Mouse (Mus musculus): ENCODE measurements around the gene Steap3. TPM values are rescaled to one million over a fixed set of nuclear protein-coding genes. Genes with fewer than 3 reads are reported as not detected.

Gene Steap3
- polyA plus RNA-seq, 1 experiment from 2014 or later: 1.3 TPM

DNA sequence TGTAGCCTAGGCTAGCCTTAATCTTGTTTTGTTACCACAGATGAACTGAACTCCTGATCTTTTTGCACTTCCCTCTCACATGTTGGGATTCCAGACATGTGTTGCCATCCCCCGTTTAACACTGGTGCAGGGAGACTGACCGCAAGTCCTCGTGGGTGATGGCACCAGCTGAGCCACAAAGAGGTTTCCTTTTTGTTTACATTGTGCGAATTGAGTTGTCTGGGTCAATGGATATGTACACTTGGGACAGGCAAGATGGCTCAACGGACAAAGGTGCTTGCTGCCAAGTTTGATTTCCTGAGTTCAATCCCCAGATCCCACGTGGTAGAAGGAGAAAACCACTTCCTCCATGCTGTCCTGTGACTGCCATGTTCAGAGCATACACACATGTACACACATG is 80.2 kb downstream of the Steap3 start:
- Histone ChIP-seq H3K27ac (no peak overlapping the region), H3K4me3 (no peak overlapping the region), H3K9me3 (replicated peaks) (no peaks in the 10 kb centered on the region), H3K27me3 (no peaks in the 10 kb centered on the region), H3K4me1 (peaks cover 6% of the 10 kb centered on the region), H3K9ac (no peak overlapping the region), H3K4me2 (no peak overlapping the region), H3K36me3 (ENCODE audit: poor library complexity, severe bottlenecking) (no peaks in the 10 kb centered on the region)
- no peak for ATAC-seq
- whole genome bisulfite sequencing: 79% methylated on average over 6 of the region's 6 CpGs

DNA sequence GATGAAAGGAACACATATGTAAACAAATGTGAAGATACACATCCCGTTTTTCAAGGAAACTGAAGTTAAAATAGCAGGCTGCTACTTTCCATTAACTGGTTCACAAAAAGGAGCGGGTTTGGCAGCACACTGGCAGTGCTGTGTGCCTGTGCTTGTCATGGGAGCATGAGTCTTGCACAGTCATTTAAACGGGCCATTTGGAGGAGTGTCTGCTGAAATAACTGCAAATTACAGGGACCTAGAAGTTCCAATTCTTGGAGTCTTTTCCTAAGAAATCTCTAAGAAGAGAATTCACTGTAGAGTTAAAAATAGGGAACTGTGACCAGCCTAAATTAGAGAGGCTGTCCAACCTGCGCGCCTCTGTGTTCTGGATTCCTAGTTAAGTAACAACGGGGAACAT is 81.6 kb downstream of the Steap3 start:
- Histone ChIP-seq H3K27me3 (no peaks in the 10 kb centered on the region), H3K27ac (no peak overlapping the region), H3K4me3 (no peak overlapping the region), H3K4me2 (no peak overlapping the region), H3K9me3 (replicated peaks) (no peaks in the 10 kb centered on the region), H3K9ac (no peak overlapping the region), H3K4me1 (peaks cover 17% of the 10 kb centered on the region), H3K36me3 (ENCODE audit: poor library complexity, severe bottlenecking) (no peaks in the 10 kb centered on the region)
- ATAC-seq: no peak
- 89% methylated on average over 6 of the region's 6 CpGs for WGBS

DNA sequence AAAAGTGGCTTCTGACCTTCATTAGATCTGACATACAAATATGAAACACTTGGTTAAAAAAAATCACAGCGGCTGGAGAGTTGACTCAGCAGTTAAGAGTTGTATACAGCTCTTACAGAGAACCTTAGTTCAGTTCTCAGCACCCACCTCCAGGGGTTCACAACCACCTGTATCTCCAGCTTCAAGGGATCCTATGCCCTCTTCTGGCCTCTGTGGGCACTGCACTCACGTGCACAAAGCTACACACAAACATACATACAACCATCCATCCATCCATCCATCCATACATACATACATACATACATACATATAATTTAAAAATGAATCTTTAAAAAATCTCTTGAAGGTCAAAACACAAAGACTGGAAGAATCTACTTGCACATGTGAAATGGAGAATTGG is 82.2 kb downstream of the Steap3 start:
- no peaks in the 10 kb centered on the region for H3K9me3 ChIP-seq (replicated peaks)

DNA sequence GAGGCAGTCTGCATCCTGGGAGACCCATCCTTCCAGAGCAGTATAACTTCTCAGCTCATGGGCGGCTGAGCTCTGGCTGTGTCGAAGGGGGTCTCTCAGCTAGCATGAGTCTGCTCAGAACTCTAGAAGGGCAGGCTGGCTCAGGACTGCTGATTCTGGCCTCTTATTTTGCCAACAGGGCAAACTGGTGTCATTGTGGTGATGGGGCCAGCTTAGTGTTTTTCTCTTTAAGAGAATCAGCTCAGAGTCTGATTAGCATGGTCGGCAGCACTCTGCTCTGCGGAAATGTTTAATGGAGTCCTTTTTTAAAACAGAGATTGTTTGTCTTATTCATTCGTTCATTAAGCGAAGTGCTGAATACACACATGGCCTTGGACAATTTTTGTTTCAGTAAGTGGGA is 83.3 kb downstream of the Steap3 start:
- H3K4me2 ChIP-seq: no peak overlapping the region
- 64% methylated on average over 6 of the region's 6 CpGs for WGBS

More for the DNA sequence above, 82.2 kb downstream of the Steap3 start:
- Histone ChIP-seq H3K4me2 (no peak overlapping the region), H3K4me1 (peaks cover 17% of the 10 kb centered on the region), H3K36me3 (ENCODE audit: poor library complexity, severe bottlenecking) (no peaks in the 10 kb centered on the region), H3K27me3 (no peaks in the 10 kb centered on the region), H3K27ac (no peak overlapping the region), H3K4me3 (no peak overlapping the region), H3K9ac (no peak overlapping the region)
- no peak for ATAC-seq
- WGBS: 87% methylated on average over 2 of the region's 2 CpGs

DNA sequence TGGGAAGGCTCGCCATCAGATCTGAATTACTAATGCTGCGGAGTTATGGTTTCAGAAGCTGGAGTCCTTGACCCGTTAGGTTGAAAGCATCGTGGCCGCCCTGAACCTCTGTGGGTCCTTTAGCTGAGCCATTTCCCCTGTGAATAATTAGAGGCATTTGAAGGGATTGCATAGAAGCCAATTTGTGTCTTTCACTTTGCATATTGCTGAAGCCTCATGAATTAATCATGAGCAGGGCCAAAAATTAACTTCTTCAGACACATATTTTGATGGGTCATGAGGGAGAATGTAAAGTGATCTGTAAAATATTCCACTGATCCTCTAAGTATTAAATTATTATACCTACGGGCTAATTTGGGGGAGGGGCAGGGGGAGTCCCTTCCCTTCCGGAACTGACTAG is 85.4 kb downstream of the Steap3 start:
- no peaks in the 10 kb centered on the region for H3K9me3 ChIP-seq (replicated peaks)
- H3K4me1 ChIP-seq: peaks cover 17% of the 10 kb centered on the region
- WGBS: 18% methylated on average over 7 of the region's 7 CpGs
- H3K4me2 ChIP-seq: peak overlapping the region; percentile 28; the same call in 1 of the 2 replicates
- no peak overlapping the region for H3K9ac ChIP-seq
- peak; percentile 86 for ATAC-seq
- H3K36me3 ChIP-seq (ENCODE audit: poor library complexity, severe bottlenecking): no peaks in the 10 kb centered on the region
- no peak overlapping the region for H3K4me3 ChIP-seq
- no peak overlapping the region for H3K27ac ChIP-seq
- no peaks in the 10 kb centered on the region for H3K27me3 ChIP-seq

More for the DNA sequence above, 83.3 kb downstream of the Steap3 start:
- Histone ChIP-seq H3K9ac (no peak overlapping the region), H3K4me1 (peaks cover 17% of the 10 kb centered on the region), H3K36me3 (ENCODE audit: poor library complexity, severe bottlenecking) (no peaks in the 10 kb centered on the region), H3K4me3 (no peak overlapping the region), H3K27ac (no peak overlapping the region), H3K27me3 (no peaks in the 10 kb centered on the region), H3K9me3 (replicated peaks) (no peaks in the 10 kb centered on the region)
- ATAC-seq: no peak

DNA sequence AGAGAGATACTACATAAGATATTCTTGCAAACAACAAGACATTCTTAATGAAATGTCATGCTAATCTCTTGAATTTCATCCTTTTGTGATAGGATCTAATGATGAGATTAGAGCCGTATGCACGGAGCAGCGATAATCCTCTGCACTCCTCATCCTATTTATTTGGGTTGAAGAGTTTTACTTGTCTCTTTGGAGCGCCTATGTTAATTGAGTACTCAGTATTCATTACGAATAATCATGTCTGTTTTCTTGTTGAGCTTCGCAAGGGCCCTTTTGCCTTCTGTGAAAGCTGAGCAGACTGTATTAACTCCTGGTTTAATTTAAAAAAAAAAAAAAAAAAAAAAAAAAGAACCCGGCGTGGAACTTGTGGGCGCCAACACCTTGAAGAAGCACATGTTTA is 85.8 kb downstream of the Steap3 start:
- H3K27me3 ChIP-seq: no peaks in the 10 kb centered on the region
- H3K9me3 ChIP-seq (replicated peaks): no peaks in the 10 kb centered on the region
- no peak overlapping the region for H3K9ac ChIP-seq
- WGBS: 11% methylated on average over 9 of the region's 9 CpGs
- no peak overlapping the region for H3K27ac ChIP-seq
- no peak overlapping the region for H3K4me3 ChIP-seq
- peaks cover 17% of the 10 kb centered on the region for H3K4me1 ChIP-seq
- no peak; the same call in none of the 2 replicates for ATAC-seq
- H3K36me3 ChIP-seq (ENCODE audit: poor library complexity, severe bottlenecking): no peaks in the 10 kb centered on the region
- H3K4me2 ChIP-seq: peak overlapping the region; percentile 28; the same call in 1 of the 2 replicates

DNA sequence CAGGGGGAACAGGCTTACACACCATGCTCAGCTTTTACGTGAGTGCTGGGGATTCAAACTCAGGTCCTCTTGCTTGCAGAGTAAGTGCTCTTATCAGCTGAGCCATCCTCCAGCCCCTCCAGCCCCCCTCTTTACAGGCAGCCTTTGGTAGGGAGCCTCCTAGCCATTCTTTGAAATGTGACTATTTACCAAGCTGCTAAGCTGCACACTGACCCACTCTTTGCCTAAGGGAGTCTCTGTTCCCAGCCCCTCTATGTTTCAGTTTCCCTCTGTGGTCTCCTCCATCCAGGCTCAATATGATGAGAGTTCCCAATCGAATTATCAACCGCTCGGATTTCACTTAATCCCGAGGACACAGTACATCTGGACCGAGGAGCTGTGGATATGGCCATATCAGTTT is 86.3 kb downstream of the Steap3 start:
- Histone ChIP-seq H3K27me3 (no peaks in the 10 kb centered on the region), H3K4me1 (peaks cover 17% of the 10 kb centered on the region), H3K4me3 (no peak overlapping the region), H3K9ac (no peak overlapping the region), H3K36me3 (ENCODE audit: poor library complexity, severe bottlenecking) (no peaks in the 10 kb centered on the region), H3K27ac (0 out of 2 replicates have a peak overlapping the region, but pooled peaks have one; percentile 31), H3K9me3 (replicated peaks) (no peaks in the 10 kb centered on the region), H3K4me2 (peak overlapping the region; percentile 28; the same call in 1 of the 2 replicates)
- 33% methylated on average over 6 of the region's 6 CpGs for WGBS
- ATAC-seq: peak; percentile 26; the same call in 1 of the 2 replicates

DNA sequence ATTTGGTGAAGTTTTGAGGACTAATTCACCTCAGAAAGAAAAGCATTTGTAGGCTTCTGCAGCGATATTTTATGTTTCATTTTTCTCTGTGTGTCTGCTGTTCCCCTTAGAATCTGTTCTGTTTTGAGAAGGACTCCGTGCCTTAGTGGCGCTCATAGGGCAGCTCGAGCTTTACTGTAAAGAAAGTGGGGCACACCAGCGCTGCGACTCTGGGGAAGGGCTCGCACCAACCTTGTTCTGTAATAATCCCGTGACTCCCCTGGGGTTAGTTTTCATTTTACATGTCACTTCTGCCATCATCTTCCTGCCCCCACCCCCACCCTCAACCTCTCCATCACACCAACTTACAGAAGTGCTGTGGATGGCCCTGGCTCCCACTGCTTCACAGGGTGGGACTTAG is 95.4 kb downstream of the Steap3 start:
- Histone ChIP-seq H3K36me3 (ENCODE audit: poor library complexity, severe bottlenecking) (no peaks in the 10 kb centered on the region), H3K4me3 (no peak overlapping the region), H3K9me3 (replicated peaks) (no peaks in the 10 kb centered on the region), H3K4me2 (no peak overlapping the region), H3K9ac (no peak overlapping the region), H3K27me3 (no peaks in the 10 kb centered on the region), H3K4me1 (0 out of 2 replicates have a peak, but pooled peaks cover 3% of the 10 kb centered on the region), H3K27ac (no peak overlapping the region)
- no peak for ATAC-seq
- WGBS: 93% methylated on average over 8 of the region's 8 CpGs

DNA sequence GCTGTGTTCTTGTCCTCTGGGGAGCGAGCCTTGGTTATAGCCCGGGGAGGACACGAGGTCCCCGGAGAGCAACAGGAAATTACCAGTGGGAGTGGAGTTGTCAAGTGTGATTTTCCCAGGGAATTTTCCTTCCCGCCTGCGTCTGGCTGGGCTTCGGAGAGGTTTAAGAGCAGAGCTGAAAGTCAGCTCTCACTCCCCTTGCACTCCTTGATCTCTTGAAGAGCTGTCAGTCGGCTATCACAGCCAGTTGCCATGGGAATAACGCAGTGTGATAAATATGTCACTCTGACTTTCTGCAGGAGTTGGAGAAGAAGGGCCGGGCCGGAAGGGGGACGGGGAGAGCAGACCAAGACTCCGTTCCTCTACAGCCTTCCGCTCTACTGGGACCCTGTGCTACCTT is 96.2 kb downstream of the Steap3 start:
- H3K9me3 ChIP-seq (replicated peaks): no peaks in the 10 kb centered on the region
- ATAC-seq: no peak
- WGBS: 61% methylated on average over 14 of the region's 14 CpGs
- no peak overlapping the region for H3K27ac ChIP-seq
- H3K4me3 ChIP-seq: no peak overlapping the region
- 0 out of 2 replicates have a peak, but pooled peaks cover 3% of the 10 kb centered on the region for H3K4me1 ChIP-seq
- no peaks in the 10 kb centered on the region for H3K27me3 ChIP-seq
- no peak overlapping the region for H3K4me2 ChIP-seq
- H3K9ac ChIP-seq: no peak overlapping the region
- no peaks in the 10 kb centered on the region for H3K36me3 ChIP-seq (ENCODE audit: poor library complexity, severe bottlenecking)

DNA sequence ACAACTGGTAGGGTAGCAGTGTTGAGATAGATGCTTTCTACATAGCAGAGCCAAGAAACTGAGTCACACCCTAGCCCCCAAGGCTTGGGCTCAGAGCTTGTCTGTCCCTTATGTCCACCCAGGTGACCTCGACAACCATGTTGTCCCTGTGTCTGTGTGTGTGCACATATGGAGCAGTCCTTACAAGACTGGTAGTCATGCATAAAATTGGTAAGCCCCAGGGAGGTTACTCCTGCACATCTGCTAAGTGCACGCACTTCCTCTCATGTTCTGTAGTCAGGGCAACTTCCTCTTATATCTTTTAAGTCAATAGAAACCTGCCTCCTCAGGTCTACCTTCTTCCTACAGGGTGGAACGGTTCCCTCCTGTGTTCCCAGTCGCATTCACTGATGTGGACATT is 97.5 kb downstream of the Steap3 start:
- no peak for ATAC-seq
- Histone ChIP-seq H3K27ac (no peak overlapping the region), H3K27me3 (no peaks in the 10 kb centered on the region), H3K9ac (no peak overlapping the region), H3K9me3 (replicated peaks) (no peaks in the 10 kb centered on the region), H3K4me1 (0 out of 2 replicates have a peak, but pooled peaks cover 3% of the 10 kb centered on the region), H3K4me3 (no peak overlapping the region), H3K4me2 (no peak overlapping the region), H3K36me3 (ENCODE audit: poor library complexity, severe bottlenecking) (no peaks in the 10 kb centered on the region)
- WGBS: 86% methylated on average over 4 of the region's 4 CpGs

DNA sequence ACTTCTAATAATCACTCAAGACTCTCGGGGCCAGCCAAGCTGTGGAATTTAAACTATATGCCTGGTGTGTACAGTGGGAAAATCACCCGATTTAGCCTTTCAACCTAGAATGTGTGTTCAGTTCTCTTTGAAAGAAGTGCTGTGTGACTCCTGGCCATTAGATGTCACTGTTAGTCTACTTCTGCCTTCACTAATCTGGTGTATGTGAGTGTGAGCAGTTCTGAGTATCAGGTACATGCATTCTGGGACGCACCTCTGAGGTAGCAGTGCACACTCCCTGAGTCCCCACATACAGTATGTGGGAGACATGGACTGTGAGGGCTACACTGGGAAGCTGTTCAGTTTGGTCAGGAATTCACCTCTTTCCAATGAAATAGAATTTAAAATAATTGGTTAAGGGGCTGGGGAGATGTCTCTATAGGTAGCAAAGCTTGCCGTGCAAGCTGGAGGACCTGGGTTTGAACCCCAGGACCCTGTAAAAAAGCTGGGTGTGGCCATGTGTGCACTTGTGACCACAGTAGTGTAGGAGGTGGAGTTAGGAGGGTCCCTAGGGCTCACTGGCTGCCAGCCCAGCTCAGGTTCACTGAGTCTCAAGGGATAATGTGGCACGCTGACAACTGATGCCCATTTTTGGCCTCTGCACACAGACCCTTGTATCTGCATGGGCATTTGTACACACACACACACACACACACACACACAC is 100.5 kb downstream of the Steap3 start:
- H3K4me3 ChIP-seq: no peak overlapping the region
- no peaks in the 10 kb centered on the region for H3K36me3 ChIP-seq (ENCODE audit: poor library complexity, severe bottlenecking)
- H3K27ac ChIP-seq: no peak overlapping the region
- 0 out of 2 replicates have a peak, but pooled peaks cover 3% of the 10 kb centered on the region for H3K4me1 ChIP-seq
- H3K9me3 ChIP-seq (replicated peaks): no peaks in the 10 kb centered on the region
- H3K27me3 ChIP-seq: no peaks in the 10 kb centered on the region
- peak; percentile 81 for ATAC-seq
- H3K4me2 ChIP-seq: no peak overlapping the region
- 62% methylated on average over 5 of the region's 5 CpGs for WGBS
- no peak overlapping the region for H3K9ac ChIP-seq

DNA sequence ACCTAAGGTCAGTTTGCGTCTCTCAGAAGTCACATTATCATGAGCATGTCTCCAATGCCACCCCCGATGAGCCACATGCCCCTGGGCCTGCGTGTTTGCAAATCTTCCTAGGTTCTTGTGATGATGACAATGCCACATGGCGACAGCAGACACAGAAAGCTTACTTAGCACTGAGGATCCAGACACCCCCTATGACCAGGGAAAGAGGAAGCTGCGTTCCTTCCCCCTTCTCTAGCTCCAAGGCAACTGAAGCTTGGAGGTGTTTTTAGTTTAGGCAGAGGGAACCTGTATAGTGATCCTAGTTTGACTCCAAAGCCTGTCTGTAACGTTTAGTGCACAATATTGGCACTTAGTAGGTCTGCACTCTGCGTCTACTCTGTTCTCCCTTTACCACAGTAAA is 102.2 kb downstream of the Steap3 start:
- H3K4me1 ChIP-seq: no peaks in the 10 kb centered on the region
- H3K4me2 ChIP-seq: no peak overlapping the region
- H3K9me3 ChIP-seq (replicated peaks): no peaks in the 10 kb centered on the region
- H3K36me3 ChIP-seq (ENCODE audit: poor library complexity, severe bottlenecking): no peaks in the 10 kb centered on the region
- H3K27me3 ChIP-seq: no peaks in the 10 kb centered on the region
- H3K9ac ChIP-seq: no peak overlapping the region
- H3K27ac ChIP-seq: no peak overlapping the region
- ATAC-seq: no peak
- H3K4me3 ChIP-seq: no peak overlapping the region
- 91% methylated on average over 7 of the region's 7 CpGs for WGBS

DNA sequence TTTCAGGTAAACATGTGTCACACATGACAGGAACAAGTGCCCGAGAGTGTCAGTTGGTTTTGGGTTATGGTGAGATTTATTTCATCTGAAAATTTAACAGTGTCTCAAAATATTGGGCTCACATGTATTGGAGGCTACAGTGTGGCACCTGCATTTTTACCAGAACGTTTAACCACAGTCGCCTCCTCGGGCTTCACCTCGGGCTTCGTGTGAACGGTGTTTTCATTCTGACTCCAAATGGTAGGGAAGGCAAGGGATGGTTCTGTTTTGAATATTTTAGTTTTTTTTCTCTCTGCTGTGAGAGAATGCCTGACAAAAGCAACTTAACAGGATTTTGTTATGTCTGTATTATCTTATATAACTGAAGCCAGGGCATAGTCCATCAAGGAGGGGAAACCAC is 103.8 kb downstream of the Steap3 start:
- WGBS: 90% methylated on average over 7 of the region's 7 CpGs
- no peak overlapping the region for H3K27ac ChIP-seq
- ATAC-seq: no peak

More for the DNA sequence above, 103.8 kb downstream of the Steap3 start:
- H3K4me3 ChIP-seq: no peak overlapping the region
- H3K4me1 ChIP-seq: no peaks in the 10 kb centered on the region
- no peaks in the 10 kb centered on the region for H3K27me3 ChIP-seq
- no peak overlapping the region for H3K4me2 ChIP-seq
- no peak overlapping the region for H3K9ac ChIP-seq
- no peaks in the 10 kb centered on the region for H3K36me3 ChIP-seq (ENCODE audit: poor library complexity, severe bottlenecking)
- H3K9me3 ChIP-seq (replicated peaks): no peaks in the 10 kb centered on the region
